Mouse (Mus musculus) spleen, adult 2 months (tissue): ENCODE measurements around the gene Smg1.

Source experiments
- CTCF ChIP-seq: fragments of 200-500 bp; IDR thresholded peaks from 2 replicates; pipeline ENCODE4 v1.5.1; 2011; ENCODE audit warnings: mild to moderate bottlenecking, inconsistent platforms; ENCODE audit not compliant: insufficient read depth, insufficient read length, insufficient replicate concordance; ENCODE audit errors: extremely low read depth
- POLR2A ChIP-seq: fragments of 200-500 bp; IDR thresholded peaks from 2 replicates; pipeline ENCODE4 v1.6.1; 2011; ENCODE audit warnings: low read depth, low read length, inconsistent platforms

GRCm38 (mm10) chr7:118242309-118242708, 1.2 kb downstream of the Smg1 start:
- TF ChIP-seq CTCF (no peak), POLR2A (no peak)
